Mouse (Mus musculus) urinary bladder, postnatal 25 days (tissue): Measurements from ENCODE around the gene Ext2.

Experiments used
- DNase-seq: peaks from one replicate; pipeline ENCODE4 v3.0.0; 2022; ENCODE audit warnings: low spot score

Ext2 gene

DNA sequence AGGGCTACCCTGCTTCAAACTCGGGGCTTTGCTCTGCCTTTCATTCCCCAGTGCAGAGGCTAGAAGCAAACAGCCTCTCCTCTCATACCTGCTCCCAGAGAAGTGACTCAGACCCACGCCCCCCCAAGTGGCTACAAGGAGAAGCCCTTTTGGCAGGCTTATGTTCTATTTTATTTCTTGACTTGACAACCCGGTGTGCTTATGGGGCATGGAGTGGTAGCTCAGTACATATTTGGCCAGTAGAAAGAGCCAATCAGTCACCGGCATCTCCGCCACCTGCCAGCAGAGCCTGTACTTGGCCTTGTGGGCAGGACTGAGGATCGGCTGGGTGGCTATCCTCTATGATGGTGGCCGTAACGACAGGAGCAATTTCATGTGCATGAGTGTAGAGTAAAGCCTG lies 85.2 kb downstream of the Ext2 start:
- DNase-seq = no peak

DNA sequence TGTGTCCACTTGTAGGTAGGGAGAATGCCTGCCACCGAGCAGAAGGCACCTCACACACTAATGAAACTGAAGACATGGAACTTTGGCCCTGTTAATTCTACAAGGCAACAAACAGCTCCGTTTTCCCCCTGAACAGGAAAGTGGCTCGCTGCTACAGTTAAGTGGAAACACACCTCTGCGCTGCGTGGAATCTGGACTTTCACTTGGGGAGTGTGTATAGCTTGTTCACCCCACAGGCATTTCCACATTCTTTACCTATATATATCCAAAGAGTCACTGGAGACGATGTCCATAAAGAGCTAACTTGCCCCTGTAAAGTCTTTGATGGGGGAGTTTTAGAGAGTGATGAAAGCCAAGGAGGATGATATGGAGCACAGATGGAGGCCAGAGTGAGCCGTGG lies 89.7 kb downstream of the Ext2 start:
- no peak for DNase-seq

- DNase-seq = no peak
These were observed 92.8 kb downstream of the Ext2 start for GRCm38 (mm10) chr2:93729585-93729984.

DNA sequence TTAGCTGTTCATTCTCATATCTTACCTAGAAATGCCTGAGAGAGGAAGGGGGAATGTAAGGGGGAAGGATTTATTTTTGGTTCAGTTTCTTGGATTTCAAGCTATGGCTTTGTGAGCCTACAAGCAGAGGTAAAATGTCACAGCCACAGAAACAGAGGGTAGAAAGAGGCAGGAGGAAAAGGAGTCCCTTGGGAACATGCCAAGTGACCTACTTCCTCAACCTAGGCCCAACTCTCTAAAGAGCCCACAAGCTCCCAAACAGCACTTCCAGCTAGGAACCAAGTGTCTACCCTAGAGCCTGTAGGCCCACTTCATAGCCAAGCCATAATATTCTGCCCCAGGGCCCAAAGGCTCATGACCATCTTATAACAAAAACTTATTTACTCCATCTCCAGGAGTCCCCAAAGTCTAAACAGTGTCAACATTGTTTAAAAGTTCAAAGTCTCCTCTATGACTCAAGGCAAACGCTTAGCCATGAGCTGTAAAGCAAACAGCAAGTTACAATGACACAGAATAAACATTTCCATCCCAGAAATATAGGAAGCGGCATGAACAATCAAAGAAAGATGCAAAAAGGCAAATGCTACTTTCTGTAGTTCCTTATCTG lies 99.1 kb downstream of the Ext2 start:
- DNase-seq = no peak

- no peak for DNase-seq
These were observed 101.4 kb downstream of the Ext2 start for GRCm38 (mm10) chr2:93720956-93721355.

DNA sequence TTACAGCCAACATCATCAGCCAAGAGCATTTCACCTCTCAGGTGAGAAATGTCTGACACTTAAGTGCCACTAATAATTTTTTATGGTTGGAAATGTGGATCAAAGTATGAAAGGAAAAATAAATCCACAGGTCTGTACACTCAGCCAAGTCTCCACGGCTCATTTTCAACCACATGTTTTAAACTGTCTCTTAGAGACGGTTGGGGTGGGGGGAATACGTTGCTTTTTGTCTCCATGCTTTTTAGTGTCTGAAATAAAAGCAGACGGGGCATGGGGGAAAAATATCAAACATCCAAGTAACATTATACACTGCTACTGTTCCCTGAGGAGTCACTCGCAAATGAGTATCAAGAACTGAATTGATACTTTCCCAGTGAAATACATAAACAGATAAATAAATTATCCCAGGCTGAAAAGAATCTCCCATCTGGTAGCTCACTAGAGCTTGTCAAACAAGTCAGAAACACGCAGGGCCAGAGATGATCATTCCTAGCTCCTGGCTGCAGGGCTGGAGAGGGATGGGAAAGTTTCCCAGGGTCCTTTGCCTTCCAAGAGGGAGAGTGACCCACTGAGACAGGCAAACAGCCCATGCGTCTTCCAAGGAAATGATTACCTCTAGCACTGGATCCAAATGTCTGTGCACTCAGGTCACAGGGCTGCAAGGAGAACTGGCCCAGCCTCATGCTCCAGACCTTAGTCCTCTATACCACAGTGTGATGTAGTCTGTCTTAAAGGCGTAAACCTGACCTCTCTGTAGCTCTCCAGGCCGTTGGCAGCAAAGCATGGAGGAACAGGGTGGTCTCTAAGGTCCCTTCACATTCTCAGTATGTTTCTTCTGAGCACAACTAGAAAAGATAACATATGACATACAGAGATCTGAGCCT lies 102.3 kb downstream of the Ext2 start:
- no peak for DNase-seq

DNA sequence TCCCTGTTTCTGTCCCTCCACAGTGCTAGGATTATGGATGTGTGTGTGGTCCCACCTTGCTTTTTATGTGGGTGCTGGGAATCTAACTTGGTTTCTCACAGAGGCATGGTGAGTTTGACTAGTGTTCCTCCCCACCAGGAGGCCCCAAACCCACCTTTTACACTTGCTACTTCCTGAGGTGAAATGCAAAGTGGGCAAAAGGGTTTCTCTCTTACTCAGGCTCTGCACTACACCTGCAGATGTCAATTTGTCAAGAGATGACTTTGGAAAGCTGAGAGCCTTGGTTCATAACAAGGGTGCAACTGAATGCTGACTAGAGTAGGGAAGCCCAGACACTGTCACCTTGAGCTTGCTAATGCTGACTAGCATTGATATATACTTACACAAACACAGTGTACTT lies 109.1 kb downstream of the Ext2 start:
- no peak for DNase-seq

GRCm38 (mm10) chr2:93711460-93711859 lies 110.9 kb downstream of the Ext2 start:
- DNase-seq = no peak

- no peak for DNase-seq
These were observed 112.7 kb downstream of the Ext2 start for GRCm38 (mm10) chr2:93709696-93710095.

DNA sequence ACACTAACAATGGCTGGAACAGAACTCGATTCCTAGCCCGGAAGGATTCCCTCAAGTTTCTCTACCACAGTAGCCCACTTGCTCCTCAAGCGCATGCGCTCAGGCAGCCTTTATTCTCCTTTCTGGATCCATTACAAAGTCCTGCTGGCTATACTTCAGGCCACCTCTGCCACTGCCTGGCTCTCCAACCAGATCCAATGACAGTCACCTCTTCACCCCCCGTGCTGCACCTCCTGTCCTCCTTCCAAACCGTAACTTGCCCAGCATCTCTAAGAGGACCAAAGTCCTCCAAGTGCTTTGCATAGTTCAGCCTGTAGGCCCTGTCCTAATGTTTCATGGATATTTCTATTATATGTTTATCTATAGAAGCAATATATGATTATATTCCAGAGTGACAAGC lies 113.1 kb downstream of the Ext2 start:
- no peak for DNase-seq

DNA sequence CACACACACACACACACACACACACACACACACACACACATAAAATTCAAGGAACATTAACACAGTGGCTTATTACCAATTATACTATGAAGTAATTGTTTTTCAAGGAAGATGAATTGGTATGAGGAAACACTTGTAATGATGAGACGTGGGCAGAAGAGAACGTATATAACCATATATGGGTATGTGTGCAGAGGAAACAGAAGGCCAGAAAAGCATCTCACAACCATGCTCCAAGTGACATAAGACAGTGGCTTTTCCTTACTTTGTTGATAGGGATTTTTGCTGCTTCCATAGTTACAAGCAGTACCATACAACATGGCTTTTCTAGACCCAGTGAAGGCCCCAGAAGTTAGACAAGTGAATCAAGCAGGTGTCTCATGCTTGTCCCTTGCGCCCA lies 115.5 kb downstream of the Ext2 start:
- no peak for DNase-seq

DNA sequence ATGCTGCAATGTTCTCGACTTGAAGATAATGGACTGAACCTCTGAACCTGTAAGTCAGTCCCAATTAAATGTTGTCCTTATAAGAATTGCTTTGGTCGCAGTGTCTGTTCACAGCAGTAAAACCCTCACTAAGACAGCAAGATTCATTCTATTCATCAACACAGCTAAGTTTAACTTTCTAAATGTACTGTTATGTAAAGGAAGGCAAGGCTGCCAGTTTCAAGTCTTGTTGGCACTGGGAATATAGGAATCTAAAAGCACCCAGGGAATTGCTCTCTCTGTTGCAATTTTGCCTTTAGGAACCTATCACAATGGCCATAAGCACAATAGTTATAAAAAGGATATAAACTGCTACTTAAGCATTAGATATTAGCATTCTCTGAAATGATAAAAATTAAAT lies 116.0 kb downstream of the Ext2 start:
- no peak for DNase-seq

GRCm38 (mm10) chr2:93704195-93704594 lies 118.2 kb downstream of the Ext2 start:
- DNase-seq = no peak

DNA sequence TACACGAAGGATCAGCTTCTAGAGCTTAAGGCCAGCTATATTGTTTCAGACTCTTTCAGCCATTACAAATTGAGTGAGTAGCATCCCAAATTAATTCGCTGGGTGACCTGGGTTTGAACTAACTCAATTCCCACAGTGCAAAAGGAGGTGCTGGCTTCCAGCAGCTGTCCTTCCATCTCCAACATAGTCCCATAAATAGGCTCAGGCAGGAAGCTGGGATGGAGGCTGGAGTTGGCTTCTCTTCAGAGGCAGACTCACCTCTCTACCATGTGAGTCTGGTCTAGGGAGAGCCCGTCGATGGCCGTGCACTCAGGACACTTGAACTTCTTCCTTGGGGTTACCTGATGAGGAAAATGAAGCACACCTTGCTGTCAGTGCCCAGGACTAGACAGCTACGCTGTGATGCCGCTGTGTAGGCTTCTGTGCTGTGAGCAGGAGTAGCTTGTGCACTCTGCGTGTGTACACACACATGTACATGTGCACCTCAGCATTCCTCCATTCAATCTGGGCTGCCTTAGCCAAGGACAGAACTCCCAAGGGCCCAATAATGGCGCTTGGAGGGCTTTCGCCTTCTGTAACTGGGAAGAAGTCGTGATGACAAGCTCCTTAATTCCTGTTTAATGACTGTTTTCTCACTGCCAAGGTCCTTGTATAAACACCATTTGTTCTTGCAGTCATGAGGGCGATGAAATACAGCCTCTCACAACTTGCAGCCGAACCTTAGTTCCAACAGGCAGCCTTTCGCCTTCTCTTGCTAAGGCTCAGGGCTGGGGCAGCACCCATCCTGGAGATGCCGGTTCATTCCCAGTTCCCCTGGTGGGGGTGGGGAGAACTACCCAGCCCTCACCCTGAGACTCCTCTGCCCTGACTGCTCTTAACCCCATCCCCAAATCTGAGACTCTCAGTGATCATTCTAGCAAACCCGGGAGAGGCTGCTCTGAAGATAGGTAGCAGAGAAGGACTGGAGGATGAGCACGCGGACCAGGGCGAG lies 119.1 kb downstream of the Ext2 start:
- no peak for DNase-seq

- DNase-seq = no peak
These were observed 123.0 kb downstream of the Ext2 start for GRCm38 (mm10) chr2:93699346-93699745.

DNA sequence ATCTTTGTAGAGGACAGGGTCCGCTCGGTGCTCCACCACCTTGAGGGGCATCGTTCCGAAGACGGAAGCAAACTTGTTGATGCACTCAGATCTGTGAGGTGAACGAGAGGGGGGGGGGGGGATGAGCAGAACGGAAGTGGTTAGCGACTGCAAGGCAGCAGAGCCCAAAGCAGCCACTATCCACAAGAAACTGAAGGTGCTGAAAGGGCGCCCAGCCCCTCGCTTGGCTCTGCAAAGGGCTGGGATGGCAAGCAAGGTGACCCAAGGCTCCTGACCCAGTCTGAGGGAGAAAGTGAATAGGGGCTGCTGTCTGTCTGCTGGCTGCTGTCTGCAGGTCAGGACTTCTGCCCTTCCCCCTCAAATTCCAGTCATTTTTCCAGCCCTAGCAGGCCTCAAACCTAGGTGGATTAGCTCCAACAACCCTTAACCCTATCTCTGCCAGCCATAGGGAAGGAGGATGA lies 126.2 kb downstream of the Ext2 start:
- DNase-seq = no peak

DNA sequence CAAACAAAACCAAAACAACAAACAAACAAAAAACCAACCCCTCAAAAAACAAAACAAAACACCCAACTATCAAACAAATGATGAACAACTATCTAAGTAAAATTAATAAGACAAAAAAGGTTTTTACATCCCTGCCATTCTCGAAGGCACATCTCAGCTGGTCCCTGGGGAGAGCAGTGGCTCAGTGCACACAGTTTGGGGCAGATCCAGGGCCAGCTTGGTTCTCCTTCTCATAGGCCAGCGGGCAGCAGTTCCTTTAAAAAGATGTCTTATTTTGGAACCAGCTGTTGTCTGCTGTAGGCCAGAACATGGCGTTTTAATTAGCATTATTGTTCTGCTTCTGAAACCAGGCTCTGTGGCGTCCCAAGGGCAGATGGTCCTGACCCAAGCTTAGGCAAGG lies 129.3 kb downstream of the Ext2 start:
- DNase-seq = no peak

GRCm38 (mm10) chr2:93690064-93690930 lies 132.1 kb downstream of the Ext2 start:
- no peak for DNase-seq

DNA sequence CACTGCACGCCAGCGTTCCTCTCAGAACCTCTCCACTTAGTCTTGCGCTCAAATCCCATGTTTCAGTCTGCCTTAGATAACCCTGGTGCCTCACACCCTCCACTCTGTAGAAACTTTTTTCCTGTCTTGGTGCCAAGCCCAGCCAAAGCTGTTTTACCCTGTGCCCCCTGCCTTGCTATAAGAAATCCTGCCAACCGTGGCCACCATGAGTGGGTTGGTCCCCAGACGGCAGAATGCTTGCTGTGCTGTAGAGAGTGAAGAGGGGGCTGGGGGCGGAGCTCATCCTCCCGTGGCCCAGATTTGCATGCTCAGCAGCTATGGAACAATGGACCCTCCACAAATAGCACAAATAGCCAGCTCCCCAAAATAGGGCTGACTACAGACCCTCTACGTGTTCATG lies 138.7 kb downstream of the Ext2 start:
- no peak for DNase-seq

DNA sequence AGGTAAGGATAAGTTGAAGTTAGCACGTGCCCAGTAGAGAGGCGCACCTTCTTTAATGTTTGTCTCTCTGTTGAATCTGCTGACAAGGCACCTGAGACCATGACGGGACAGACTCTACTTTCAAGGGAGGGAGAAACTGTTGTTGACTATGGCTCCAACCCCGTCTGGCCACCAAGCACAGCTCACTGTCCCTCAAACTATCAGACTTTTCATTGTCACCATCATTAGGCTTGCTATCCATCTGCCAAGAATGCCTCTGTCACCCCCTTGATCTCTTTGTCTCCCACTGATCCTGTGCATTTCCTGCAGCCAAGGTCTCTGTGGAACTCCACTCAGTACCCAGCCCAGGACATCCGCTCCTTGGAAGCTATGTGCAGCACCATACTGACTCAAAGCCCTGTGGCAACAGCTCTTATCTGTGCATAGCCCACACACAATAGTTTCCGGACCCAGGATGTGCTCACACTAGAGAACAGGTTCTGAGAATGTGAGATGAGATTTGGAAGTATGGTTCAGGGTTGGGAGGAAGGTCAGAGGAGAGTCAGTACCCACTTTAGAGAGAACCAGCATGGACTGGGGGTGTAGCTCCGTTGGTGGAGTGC lies 139.7 kb downstream of the Ext2 start:
- DNase-seq = no peak

DNA sequence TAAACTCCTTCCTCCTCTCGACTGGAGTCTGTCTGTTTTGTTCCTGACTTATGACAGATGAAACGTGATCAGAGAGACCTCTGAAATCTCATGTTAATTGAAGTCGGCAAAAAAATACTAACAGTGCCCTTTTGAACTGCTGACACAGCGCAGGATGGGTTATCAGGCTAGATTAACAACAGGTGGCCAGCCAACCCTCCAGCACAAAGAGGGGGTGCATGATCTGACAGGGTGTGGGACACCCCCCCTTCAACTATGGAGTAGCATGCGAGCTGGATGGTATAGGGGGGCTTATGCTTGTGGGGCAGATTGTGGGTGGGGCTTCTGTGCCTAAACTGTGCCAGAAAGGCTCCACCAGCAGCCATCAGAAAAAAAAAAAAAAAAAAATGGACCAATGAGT lies 141.0 kb downstream of the Ext2 start:
- DNase-seq = no peak
